Mouse (Mus musculus): Measurements from ENCODE around the gene Nell1.

The Nell1 gene

GRCm38 (mm10) chr7:50241634-50242273 lies 267.1 kb downstream of the Nell1 start:
- DNase-seq (ENCODE audit: extremely low read depth, insufficient read length, low spot score) = no peak

- no peak for DNase-seq (ENCODE audit: extremely low read depth, insufficient read length, low spot score)
Observed at GRCm38 (mm10) chr7:50253166-50253565, 278.5 kb downstream of the Nell1 start.

- no peak for DNase-seq (ENCODE audit: extremely low read depth, insufficient read length, low spot score)
Observed at GRCm38 (mm10) chr7:50260016-50260415, 285.4 kb downstream of the Nell1 start.

GRCm38 (mm10) chr7:50295508-50295907 lies 320.8 kb downstream of the Nell1 start:
- DNase-seq (ENCODE audit: extremely low read depth, insufficient read length, low spot score) = no peak

DNA sequence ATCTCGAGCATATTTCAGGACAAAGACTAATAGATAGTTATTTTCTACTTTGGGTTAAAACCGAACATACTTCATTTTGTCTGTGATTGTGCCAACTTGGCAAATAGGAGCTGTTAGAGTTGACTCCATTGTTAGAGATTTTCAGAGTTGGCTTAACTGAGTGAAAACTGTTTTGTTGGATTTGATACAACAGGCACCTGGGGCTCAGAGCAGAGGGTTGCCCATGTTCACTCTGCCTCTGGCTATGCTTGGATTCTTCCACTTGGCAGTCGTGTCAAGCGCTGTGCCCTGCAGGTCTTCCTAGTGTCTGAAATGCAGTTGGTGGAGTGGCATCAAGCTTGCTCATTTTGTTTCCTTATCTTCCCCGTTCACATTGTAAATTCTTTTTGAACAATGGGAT lies 363.6 kb downstream of the Nell1 start:
- DNase-seq (ENCODE audit: extremely low read depth, insufficient read length, low spot score) = no peak

DNA sequence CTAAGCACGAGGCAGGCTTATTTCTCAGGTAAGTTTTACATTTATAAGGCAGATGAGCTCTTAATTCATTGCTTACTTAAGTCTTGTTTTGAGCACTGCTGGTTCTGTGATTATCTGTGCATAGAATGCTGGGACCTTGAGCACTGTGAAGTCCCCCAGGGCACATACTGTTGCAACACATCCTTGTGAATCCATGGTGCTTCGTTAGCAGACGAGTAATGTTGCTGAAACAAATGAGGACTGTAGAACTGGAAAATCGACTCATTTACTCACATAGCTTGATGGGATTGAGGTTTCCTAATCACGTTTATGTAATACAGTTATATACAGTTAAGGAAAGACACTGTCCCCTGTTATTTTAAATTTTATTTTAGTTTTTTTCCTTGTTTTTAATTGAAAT lies 364.1 kb downstream of the Nell1 start:
- DNase-seq (ENCODE audit: extremely low read depth, insufficient read length, low spot score) = no peak

- no peak for DNase-seq (ENCODE audit: extremely low read depth, insufficient read length, low spot score)
Observed at GRCm38 (mm10) chr7:50351564-50351963, 376.9 kb downstream of the Nell1 start.

GRCm38 (mm10) chr7:50357213-50357612 lies 382.5 kb downstream of the Nell1 start:
- DNase-seq (ENCODE audit: extremely low read depth, insufficient read length, low spot score) = no peak

- DNase-seq (ENCODE audit: extremely low read depth, insufficient read length, low spot score) = no peak
Observed at GRCm38 (mm10) chr7:50362039-50362438, 387.4 kb downstream of the Nell1 start.

GRCm38 (mm10) chr7:50374876-50375275 lies 400.2 kb downstream of the Nell1 start:
- no peak for DNase-seq (ENCODE audit: extremely low read depth, insufficient read length, low spot score)

GRCm38 (mm10) chr7:50410421-50410820 lies 435.8 kb downstream of the Nell1 start:
- no peak for DNase-seq (ENCODE audit: extremely low read depth, insufficient read length, low spot score)

DNA sequence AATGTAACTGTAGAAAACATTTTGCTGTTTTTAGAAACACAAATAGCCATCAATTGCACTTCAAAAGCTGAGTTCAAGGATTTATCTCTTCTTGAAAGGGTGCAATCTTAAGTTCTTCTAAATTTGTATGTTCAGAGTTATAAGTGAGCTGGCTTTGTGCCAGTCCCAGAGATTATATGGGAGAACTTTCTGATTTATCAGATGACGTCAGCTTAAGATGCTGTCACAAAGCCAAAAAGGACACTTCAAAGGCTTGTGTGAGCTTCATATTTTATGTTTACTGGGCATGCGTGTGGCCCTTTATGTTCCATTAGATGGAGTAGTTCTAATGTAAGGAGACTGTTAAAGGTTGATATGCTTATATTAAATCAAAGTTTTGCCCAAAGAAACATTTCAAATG lies 445.3 kb downstream of the Nell1 start:
- no peak for DNase-seq (ENCODE audit: extremely low read depth, insufficient read length, low spot score)

DNA sequence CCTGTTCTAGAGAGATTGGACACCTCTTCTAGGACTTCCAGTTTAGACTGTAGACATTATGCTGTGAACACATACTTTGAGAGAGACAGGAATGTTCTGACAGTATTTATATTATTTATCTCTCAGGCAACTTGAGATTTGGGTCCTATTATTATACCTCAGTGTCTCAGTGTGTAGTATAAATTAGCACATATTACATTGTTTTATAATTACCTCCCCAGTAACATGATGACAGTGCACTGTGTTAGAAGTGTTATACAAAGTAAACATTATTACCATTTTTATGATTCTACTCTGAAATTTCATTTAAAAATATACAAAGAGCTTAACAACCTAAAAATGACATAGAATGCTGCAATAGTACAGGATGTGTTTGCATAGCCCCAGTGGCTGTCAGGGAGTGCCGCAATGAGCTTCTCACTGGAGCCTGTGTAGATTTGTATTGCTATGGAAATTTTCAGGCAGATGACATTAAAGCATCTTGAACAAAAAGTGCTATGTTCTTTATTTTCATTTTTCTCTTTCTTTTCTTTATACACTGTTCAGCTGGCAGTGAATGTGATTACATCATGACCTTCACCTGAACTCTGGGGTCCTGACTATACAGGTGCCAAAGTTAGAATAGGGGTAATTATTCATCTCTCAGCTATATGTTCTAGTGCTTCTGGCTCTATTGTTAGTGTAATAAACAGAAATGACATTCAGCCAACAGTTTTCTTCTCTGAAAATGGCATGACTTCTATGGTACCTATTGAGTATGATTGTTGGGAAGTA lies 447.9 kb downstream of the Nell1 start:
- no peak for DNase-seq (ENCODE audit: extremely low read depth, insufficient read length, low spot score)

- DNase-seq (ENCODE audit: extremely low read depth, insufficient read length, low spot score) = no peak
Observed at GRCm38 (mm10) chr7:50429725-50430124, 455.1 kb downstream of the Nell1 start.

DNA sequence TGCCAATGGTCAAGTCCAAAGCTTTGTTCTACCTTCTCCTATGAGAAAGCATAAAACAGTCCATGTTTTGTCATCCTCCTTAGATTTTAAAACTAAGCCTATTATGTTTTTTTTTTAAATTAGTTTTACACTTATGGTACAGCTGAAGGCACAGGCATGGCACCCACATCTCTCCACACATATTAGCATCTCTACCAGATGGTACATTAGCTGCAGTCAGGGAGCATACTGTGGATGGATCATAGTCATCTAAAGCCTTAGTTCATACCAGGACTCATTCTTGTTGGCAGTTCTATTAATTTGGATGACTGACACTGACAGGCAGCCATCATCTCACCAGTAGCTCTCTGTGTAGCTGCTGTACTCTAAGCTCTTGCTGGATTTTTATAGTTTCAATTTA lies 466.6 kb downstream of the Nell1 start:
- DNase-seq (ENCODE audit: extremely low read depth, insufficient read length, low spot score) = no peak

- no peak for DNase-seq (ENCODE audit: extremely low read depth, insufficient read length, low spot score)
Observed at GRCm38 (mm10) chr7:50447316-50447715, 472.7 kb downstream of the Nell1 start.

GRCm38 (mm10) chr7:50467742-50468141 lies 493.1 kb downstream of the Nell1 start:
- no peak for DNase-seq (ENCODE audit: extremely low read depth, insufficient read length, low spot score)

DNA sequence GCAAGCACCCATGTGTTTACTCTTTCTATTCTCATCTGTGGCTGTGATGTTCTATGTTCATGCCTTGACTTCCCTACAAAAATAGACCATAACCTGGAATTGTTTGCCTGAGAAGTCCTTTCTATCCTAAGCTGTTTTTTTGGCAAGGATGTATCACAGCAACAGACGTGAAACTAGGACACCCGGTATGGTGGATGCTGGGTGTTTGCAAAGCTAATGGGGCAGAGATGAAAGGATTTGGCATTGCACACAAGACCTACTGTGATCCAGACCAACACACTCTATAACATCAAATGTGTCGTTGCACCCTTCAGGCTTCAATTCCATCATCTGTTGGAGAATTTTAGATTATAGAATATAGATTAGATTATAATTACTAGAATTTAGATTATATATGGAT lies 495.9 kb downstream of the Nell1 start:
- DNase-seq (ENCODE audit: extremely low read depth, insufficient read length, low spot score) = no peak

DNA sequence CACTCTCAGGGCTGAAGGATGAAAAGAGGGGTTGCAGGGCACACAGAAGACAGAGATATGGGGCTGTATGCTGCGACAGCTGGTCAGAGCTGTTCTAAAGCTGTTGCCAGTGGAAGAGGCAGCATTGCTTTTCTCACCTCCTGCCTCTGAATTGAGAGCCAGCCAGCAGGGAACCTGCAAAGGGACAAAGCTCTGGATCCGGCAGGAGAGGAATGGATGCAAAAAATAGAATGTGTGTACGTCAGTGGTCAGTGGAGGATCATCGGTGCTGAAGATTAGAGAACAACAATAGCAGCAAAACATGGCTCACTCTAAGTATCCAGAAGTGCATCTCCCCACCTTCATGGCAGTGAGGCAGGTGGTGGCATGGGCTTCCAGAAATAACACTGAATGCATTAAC lies 507.3 kb downstream of the Nell1 start:
- no peak for DNase-seq (ENCODE audit: extremely low read depth, insufficient read length, low spot score)

GRCm38 (mm10) chr7:50485304-50485703 lies 510.6 kb downstream of the Nell1 start:
- no peak for DNase-seq (ENCODE audit: extremely low read depth, insufficient read length, low spot score)

- DNase-seq (ENCODE audit: extremely low read depth, insufficient read length, low spot score) = no peak
Observed at GRCm38 (mm10) chr7:50486884-50487420, 512.3 kb downstream of the Nell1 start.

- DNase-seq (ENCODE audit: extremely low read depth, insufficient read length, low spot score) = no peak
Observed at GRCm38 (mm10) chr7:50501562-50501961, 526.9 kb downstream of the Nell1 start.
